Mouse (Mus musculus): ENCODE data around the gene Atp13a3.

GRCm38 (mm10) chr16:30412680-30413079, 6.9 kb upstream of the Atp13a3 start:
- no peak for TF ChIP-seq FLI1 (IDR thresholded peaks at IDR 0.05; ENCODE audit: low read length)
- TF ChIP-seq GATA1 (IDR thresholded peaks at IDR 0.05; ENCODE audit: borderline replicate concordance, low read length): no peak
